Mouse (Mus musculus) spleen, postnatal 36 days (tissue): ENCODE data around the gene Nxpe3.

Experiments used
- DNase-seq, 2 experiments: peaks; one replicate each; pipeline ENCODE4 v3.0.0; 2022; ENCODE audit warnings: low spot score in 2 of 2, mixed read lengths in 1 of 2

Nxpe3 gene

GRCm38 (mm10) chr16:55894893-55895650 lies at the start of gene Nxpe3:
Gene Nxpe3 (minus strand): TSS chr16:55895285.
- peak; percentile 87 to 90 for DNase-seq

DNA sequence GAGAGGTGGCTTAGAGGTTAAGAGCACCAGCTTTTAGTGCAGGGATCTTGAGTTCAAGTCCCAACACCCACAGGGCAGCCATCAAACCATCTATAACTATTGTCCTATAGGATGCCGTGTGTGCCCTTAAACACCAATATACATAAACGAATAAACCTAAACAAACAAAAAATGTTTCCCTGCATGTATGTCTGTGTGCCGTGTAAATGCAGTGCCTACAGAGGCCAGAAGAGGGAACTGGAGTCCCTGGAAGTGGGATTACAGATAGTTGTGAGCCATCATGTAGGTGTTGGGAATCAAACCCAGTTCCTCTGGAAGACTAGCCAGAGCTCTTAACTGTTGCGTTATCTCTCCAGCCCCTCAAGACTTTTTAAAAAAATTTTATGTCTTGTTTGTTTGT lies 45.7 kb upstream of the Nxpe3 start:
- DNase-seq, result no peak

- DNase-seq, result no peak
These were observed 44.6 kb upstream of the Nxpe3 start for GRCm38 (mm10) chr16:55939703-55940102.

- no peak for DNase-seq
These were observed 43.7 kb upstream of the Nxpe3 start for GRCm38 (mm10) chr16:55938761-55939160.

- peak; percentile 94 for DNase-seq
These were observed 39.5 kb upstream of the Nxpe3 start, which contains the start of gene Cep97 for GRCm38 (mm10) chr16:55934453-55935037. Gene Cep97 (minus strand): TSS chr16:55934855.

GRCm38 (mm10) chr16:55933681-55934343 lies 38.7 kb upstream of the Nxpe3 start:
- peak; percentile 36 to 48 for DNase-seq

GRCm38 (mm10) chr16:55924010-55924409 lies 28.9 kb upstream of the Nxpe3 start:
- DNase-seq, result no peak

- DNase-seq, result no peak
These were observed 27.0 kb upstream of the Nxpe3 start for GRCm38 (mm10) chr16:55922079-55922478.

DNA sequence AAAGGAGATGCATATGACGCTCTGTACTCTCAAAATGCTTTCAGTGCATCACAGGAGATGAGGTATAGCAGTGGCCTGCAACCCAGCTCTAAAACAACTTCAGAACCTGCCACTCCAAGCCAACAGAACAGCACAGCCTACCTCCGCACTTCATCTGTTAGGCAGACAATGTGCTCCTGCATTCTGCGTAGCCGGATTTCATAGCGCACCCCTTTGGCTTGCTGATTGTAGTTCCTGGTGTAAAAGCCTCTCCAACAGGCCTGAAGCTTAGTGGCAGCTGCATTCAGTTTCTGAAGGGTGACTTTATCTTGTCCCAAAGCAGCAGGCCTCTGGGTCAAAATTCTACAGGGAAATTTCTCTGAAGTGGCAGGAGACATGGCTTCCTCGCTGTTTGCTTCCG lies 19.6 kb upstream of the Nxpe3 start:
- DNase-seq, result no peak

DNA sequence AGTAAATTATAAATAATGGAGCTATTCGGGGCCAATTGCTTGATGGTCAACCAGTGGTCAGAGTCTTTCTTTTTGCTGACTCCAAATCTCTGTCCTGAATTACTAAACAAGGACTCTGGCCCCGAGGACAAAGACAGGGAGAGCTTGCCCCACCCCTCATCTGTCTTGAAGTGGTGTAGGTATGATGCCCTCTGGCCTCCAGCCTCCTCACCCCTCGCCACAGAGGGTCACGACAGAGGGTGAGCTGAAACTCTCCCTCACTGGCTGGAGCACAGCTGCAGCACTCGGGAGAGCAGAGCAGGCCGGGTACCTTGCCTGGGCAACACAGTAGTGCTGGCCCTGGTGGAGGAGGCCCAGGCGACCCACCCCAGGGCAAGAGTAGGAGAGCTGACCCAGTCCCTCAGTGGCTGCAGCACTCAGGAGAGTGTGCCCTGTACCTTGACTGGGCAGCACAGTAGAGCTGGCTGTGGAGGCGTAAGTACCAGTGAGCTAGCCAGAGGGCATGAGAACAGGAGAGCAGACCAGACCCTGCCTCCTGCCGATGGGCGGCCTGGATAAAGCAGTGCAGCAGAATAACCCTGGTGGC lies 15.2 kb upstream of the Nxpe3 start:
- DNase-seq, result no peak

DNA sequence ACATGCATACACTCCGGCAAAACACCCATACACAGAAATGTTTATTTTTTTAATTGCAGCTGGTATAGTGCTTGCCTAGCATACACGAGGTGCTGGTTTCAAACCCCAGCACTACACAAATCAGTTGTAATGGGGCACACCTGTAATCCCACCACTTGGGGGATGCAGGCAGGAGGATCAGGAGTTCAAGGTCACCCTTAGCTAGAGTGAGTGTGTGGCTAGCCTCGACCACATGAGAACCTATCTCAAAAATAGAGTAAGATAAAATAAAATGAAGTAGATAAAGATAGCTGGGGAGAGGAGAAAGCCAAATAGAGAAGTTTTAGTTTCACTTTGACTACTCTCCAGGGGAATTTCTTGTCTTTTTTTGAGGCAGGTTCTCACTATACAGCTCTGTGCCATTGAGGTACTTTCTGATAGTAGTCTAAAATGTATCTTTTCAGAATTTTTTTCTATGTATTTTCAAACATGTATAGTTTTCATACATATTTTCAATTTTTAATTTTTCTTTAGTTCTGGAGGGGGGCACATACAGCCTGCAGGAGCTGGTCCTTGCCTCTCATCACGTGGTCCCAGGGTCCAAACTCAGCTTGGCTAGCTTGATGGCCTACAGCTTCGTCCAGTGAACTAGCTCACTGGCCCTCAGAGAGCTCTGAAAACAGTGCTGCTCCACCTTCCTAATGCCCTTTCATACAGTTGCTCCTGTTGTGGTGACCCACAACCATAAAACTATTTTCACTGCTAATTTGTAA lies 12.0 kb upstream of the Nxpe3 start:
- DNase-seq, result no peak

- no peak for DNase-seq
These were observed 10.3 kb upstream of the Nxpe3 start for GRCm38 (mm10) chr16:55905370-55905769.

DNA sequence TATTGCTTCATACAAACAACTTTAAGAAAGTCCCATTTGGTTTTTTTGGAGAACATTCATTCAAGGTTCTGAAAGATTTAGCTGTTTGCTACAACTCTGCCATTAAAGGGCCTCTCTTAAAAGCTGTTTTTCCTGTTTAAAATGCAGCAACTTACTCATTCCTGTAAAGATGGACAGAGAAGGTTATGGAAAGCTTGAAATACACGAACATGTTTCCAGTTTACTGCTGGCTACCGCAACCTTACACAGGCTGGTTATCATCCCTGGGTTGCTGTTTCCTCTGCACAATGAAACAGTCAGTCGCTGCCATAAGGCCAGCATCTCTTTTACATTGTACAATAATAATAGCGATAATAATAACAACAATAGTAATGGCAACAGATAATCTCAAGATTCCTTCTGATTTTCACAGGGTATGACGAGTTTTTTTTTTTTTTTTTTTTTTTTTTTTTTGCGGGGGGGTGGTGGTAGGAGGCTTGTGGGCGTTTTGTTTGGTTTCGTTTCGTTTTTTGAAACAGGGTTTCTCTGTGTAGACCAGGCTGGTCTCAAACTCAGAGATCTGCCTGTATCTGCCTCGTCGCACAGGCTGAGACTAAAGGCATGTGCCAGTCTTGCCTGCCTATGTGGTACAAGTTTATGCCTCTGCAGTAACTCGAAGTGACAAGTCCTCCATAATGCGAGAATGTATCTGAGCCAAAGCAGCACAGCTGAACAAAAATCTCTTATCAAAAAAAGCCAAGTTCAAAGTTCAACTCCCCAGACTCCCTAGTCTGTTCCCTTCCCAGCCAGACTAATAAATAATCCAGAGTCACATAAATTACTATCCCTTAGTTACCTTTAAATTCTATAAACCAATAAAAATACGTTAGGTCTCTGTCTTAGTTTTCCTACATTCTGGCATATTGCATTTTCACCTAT lies 7.0 kb upstream of the Nxpe3 start:
- DNase-seq, result no peak

DNA sequence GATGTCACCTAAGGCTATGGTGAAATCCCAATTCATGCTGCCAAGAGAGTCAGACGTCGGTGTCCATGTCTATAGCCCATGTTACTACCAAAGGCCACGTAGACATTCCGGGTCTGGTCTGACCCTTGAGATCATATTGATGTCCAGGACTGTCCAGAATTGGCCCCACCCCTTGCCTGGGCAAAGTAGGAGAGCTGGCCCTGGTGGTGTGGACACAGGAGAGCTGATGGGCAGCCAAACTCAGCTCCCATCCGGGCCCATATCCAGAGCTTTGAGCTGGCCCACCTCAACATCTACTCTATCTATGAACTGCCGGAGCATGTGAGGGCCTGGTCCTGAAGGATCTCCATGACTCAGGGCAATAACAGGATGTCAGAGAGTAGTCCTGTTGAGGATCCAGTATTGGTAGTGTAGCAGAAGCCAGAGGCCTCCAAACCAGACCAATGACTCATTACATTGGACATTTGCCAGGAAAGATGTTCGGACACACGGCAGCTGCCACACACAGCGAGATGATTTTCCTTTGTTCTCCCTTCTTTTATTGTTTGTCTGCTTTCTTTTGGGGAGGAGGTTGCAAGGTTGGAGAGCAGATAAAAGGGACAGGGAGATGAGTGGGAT lies 3.4 kb upstream of the Nxpe3 start:
- DNase-seq, result no peak

GRCm38 (mm10) chr16:55895651-55896095 lies 588 bp upstream of the Nxpe3 start:
- no peak for DNase-seq

DNA sequence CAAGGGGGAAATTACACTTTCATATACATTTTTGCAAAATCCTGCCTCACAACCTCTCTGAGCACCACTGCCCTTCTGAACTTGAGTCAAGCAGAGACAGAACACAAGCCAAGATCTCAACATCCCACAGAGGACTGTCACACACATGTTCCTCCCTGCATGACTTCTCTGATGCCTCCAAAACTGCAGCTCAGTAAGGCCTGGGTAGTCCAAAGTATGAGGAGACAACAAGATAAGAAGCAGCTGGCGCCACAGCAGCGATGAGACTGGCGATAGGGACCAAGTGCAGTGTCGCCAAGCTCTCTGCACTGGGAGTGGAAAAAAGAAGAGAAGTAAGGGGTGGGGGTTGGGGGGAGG lies 571 bp downstream of the Nxpe3 start:
- DNase-seq, result peak in 1 of 2 experiments; percentile 32

GRCm38 (mm10) chr16:55893410-55894107 lies 1.5 kb downstream of the Nxpe3 start:
- DNase-seq, result no peak

DNA sequence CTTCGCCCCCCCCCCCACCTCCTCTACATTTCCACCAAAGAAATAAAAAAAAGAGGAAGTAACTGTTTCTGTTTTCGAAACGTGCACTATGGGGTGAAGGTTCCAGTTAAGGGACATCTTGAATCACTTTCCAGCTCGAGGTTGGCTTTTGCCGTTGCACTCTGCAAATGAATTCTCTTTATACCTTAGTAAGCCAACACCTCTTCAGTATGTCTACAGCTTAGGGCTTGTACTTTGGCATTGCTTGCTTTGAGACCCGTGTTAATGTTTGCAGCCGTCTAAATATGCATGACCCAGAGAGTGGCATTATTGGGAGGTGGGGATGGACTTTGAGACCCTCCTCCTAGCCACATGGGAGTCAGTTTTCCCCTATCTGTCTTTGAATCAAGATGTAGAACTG lies 2.6 kb downstream of the Nxpe3 start:
- peak in 1 of 2 experiments; percentile 62 for DNase-seq

- no peak for DNase-seq
These were observed 3.7 kb downstream of the Nxpe3 start for GRCm38 (mm10) chr16:55891346-55891745.
